Mouse (Mus musculus): Measurements from ENCODE around the gene Mgmt. TPM values are rescaled to one million over a fixed set of nuclear protein-coding genes. Genes with fewer than 3 reads are reported as not detected.

The Mgmt gene
- total RNA-seq, 1 experiment from 2014 or later: 0.23 TPM

- no peak for ATAC-seq (ENCODE audit: extremely low read depth, insufficient number of reproducible peaks, low FRiP score, poor library complexity, severe bottlenecking)
These were observed 187.8 kb downstream of the Mgmt start for GRCm38 (mm10) chr7:137082171-137082570.

GRCm38 (mm10) chr7:137084651-137085050 is 190.2 kb downstream of the Mgmt start:
- ATAC-seq (ENCODE audit: extremely low read depth, insufficient number of reproducible peaks, low FRiP score, poor library complexity, severe bottlenecking): no peak

GRCm38 (mm10) chr7:137085969-137086606 is 191.7 kb downstream of the Mgmt start:
- ATAC-seq (ENCODE audit: extremely low read depth, insufficient number of reproducible peaks, low FRiP score, poor library complexity, severe bottlenecking): no peak

GRCm38 (mm10) chr7:137087136-137087535 is 192.7 kb downstream of the Mgmt start:
- ATAC-seq (ENCODE audit: extremely low read depth, insufficient number of reproducible peaks, low FRiP score, poor library complexity, severe bottlenecking): no peak

- ATAC-seq (ENCODE audit: extremely low read depth, insufficient number of reproducible peaks, low FRiP score, poor library complexity, severe bottlenecking): no peak
These were observed 193.7 kb downstream of the Mgmt start for GRCm38 (mm10) chr7:137088141-137088540.

GRCm38 (mm10) chr7:137094551-137094950 is 200.1 kb downstream of the Mgmt start:
- no peak for ATAC-seq (ENCODE audit: extremely low read depth, insufficient number of reproducible peaks, low FRiP score, poor library complexity, severe bottlenecking)

GRCm38 (mm10) chr7:137095702-137096101 is 201.3 kb downstream of the Mgmt start:
- ATAC-seq (ENCODE audit: extremely low read depth, insufficient number of reproducible peaks, low FRiP score, poor library complexity, severe bottlenecking): no peak

- ATAC-seq (ENCODE audit: extremely low read depth, insufficient number of reproducible peaks, low FRiP score, poor library complexity, severe bottlenecking): no peak
These were observed 205.4 kb downstream of the Mgmt start for GRCm38 (mm10) chr7:137099766-137100165.

- no peak for ATAC-seq (ENCODE audit: extremely low read depth, insufficient number of reproducible peaks, low FRiP score, poor library complexity, severe bottlenecking)
These were observed 208.3 kb downstream of the Mgmt start for GRCm38 (mm10) chr7:137102606-137103195.

- no peak for ATAC-seq (ENCODE audit: extremely low read depth, insufficient number of reproducible peaks, low FRiP score, poor library complexity, severe bottlenecking)
These were observed 217.7 kb downstream of the Mgmt start for GRCm38 (mm10) chr7:137112101-137112500.

- no peak for ATAC-seq (ENCODE audit: extremely low read depth, insufficient number of reproducible peaks, low FRiP score, poor library complexity, severe bottlenecking)
These were observed 221.8 kb downstream of the Mgmt start for GRCm38 (mm10) chr7:137116246-137116645.

GRCm38 (mm10) chr7:137121243-137121858 is 226.9 kb downstream of the Mgmt start:
- no peak for ATAC-seq (ENCODE audit: extremely low read depth, insufficient number of reproducible peaks, low FRiP score, poor library complexity, severe bottlenecking)

GRCm38 (mm10) chr7:137128726-137129125 is 234.3 kb downstream of the Mgmt start:
- ATAC-seq (ENCODE audit: extremely low read depth, insufficient number of reproducible peaks, low FRiP score, poor library complexity, severe bottlenecking): no peak

GRCm38 (mm10) chr7:137130211-137130610 is 235.8 kb downstream of the Mgmt start:
- ATAC-seq (ENCODE audit: extremely low read depth, insufficient number of reproducible peaks, low FRiP score, poor library complexity, severe bottlenecking): no peak

GRCm38 (mm10) chr7:137131957-137132356 is 237.5 kb downstream of the Mgmt start:
- ATAC-seq (ENCODE audit: extremely low read depth, insufficient number of reproducible peaks, low FRiP score, poor library complexity, severe bottlenecking): no peak

- no peak for ATAC-seq (ENCODE audit: extremely low read depth, insufficient number of reproducible peaks, low FRiP score, poor library complexity, severe bottlenecking)
These were observed 243.7 kb downstream of the Mgmt start for GRCm38 (mm10) chr7:137138101-137138500.

- no peak for ATAC-seq (ENCODE audit: extremely low read depth, insufficient number of reproducible peaks, low FRiP score, poor library complexity, severe bottlenecking)
These were observed 245.9 kb downstream of the Mgmt start for GRCm38 (mm10) chr7:137140321-137140720.

- no peak for ATAC-seq (ENCODE audit: extremely low read depth, insufficient number of reproducible peaks, low FRiP score, poor library complexity, severe bottlenecking)
These were observed 247.0 kb downstream of the Mgmt start for GRCm38 (mm10) chr7:137141386-137141785.

- ATAC-seq (ENCODE audit: extremely low read depth, insufficient number of reproducible peaks, low FRiP score, poor library complexity, severe bottlenecking): no peak
These were observed 252.7 kb downstream of the Mgmt start for GRCm38 (mm10) chr7:137147101-137147500.

GRCm38 (mm10) chr7:137151854-137152253 is 257.4 kb downstream of the Mgmt start:
- ATAC-seq (ENCODE audit: extremely low read depth, insufficient number of reproducible peaks, low FRiP score, poor library complexity, severe bottlenecking): no peak

Measured in neutrophil, adult 5-6 weeks (primary cell).